Mouse (Mus musculus) hindbrain, embryonic 16.5 days (tissue): Measurements from ENCODE around the gene Gm20219. TPM values are rescaled to one million over a fixed set of nuclear protein-coding genes. Genes with fewer than 3 reads are reported as not detected.

Experiments used
- ATAC-seq: fragments of 200-750 bp; cut with Nextera tagmentation; 2 replicates; pipeline ENCODE4 v1.8.0; 2017; ENCODE audit warnings: moderate TSS enrichment, moderate library complexity
- H3K27ac ChIP-seq: fragments of 300-500 bp; sonication (generic); 2 replicates; pipeline ENCODE4 v1.5.1; 2014; ENCODE audit warnings: low read depth, mild to moderate bottlenecking, control low read depth, low read length, moderate library complexity
- H3K27me3 ChIP-seq: fragments of 300-500 bp; sonication (generic); replicated peaks from 2 replicates; pipeline ENCODE4 v1.6.1; 2014; ENCODE audit warnings: low read length; ENCODE audit not compliant: control insufficient read depth, insufficient read depth
- H3K36me3 ChIP-seq: fragments of 300-500 bp; sonication (generic); 2 replicates; pipeline ENCODE4 v1.6.1; 2014; ENCODE audit warnings: mild to moderate bottlenecking, low read length, moderate library complexity, mixed read lengths; ENCODE audit not compliant: control insufficient read depth, insufficient read depth
- H3K4me1 ChIP-seq: fragments of 300-500 bp; sonication (generic); 2 replicates; pipeline ENCODE4 v1.6.1; 2014; ENCODE audit warnings: low read depth, low read length; ENCODE audit not compliant: control insufficient read depth, insufficient read depth
- H3K4me2 ChIP-seq: fragments of 300-500 bp; sonication (generic); 2 replicates; pipeline ENCODE4 v1.6.1; 2014; ENCODE audit warnings: mild to moderate bottlenecking, low read length, control low read depth, moderate library complexity
- H3K4me3 ChIP-seq: fragments of 300-500 bp; sonication (generic); 2 replicates; pipeline ENCODE4 v1.5.1; 2014; ENCODE audit warnings: mild to moderate bottlenecking, low read length, control low read depth, moderate library complexity
- H3K9ac ChIP-seq: fragments of 300-500 bp; sonication (generic); 2 replicates; pipeline ENCODE4 v1.6.1; 2014; ENCODE audit warnings: low read depth, mild to moderate bottlenecking, control low read depth, low read length, moderate library complexity
- H3K9me3 ChIP-seq: fragments of 300-500 bp; sonication (generic); 2 replicates; pipeline ENCODE4 v1.6.1; 2014; ENCODE audit warnings: mild to moderate bottlenecking, low read length, moderate library complexity; ENCODE audit not compliant: control insufficient read depth
- WGBS: fragments of 180-500 bp; shearing (Covaris S2); extraction: QIAGEN DNeasy Blood & Tissue Kit; methylation state at CpG from one replicate; pipeline ENCODE4 v1.1.7; 2014; 5-methylcytosine and 5-hydroxymethylcytosine counted together
- polyA plus RNA-seq: library from polyadenylated mRNA; unstranded; fragments of >200 nt; fragmentation: Nextera tagmentation; extraction: Ambion mirVana; gene quantifications from 2 replicates; pipeline ENCODE4 v1.2.1, GENCODE M21; 2015

Gene Gm20219
- polyA plus RNA-seq, 1 experiment from 2014 or later, result 0.95 TPM

GRCm38 (mm10) chr17:56536874-56537273 lies 17.3 kb downstream of the Gm20219 start:
- H3K4me3 ChIP-seq, result no peak overlapping the region
- H3K4me1 ChIP-seq, result peaks cover 10% of the 10 kb centered on the region
- no peak overlapping the region for H3K4me2 ChIP-seq
- no peaks in the 10 kb centered on the region for H3K9me3 ChIP-seq
- peak overlapping the region; percentile 58 for H3K27ac ChIP-seq
- ATAC-seq, result peak; percentile 57
- H3K27me3 ChIP-seq, result no peaks in the 10 kb centered on the region
- 28% methylated on average over 3 of the region's 3 CpGs for WGBS
- H3K9ac ChIP-seq, result no peak overlapping the region
- H3K36me3 ChIP-seq, result no peaks in the 10 kb centered on the region

GRCm38 (mm10) chr17:56536192-56536591 lies 18.0 kb downstream of the Gm20219 start:
- Histone ChIP-seq H3K36me3 (no peaks in the 10 kb centered on the region), H3K27me3 (no peaks in the 10 kb centered on the region), H3K27ac (peak overlapping the region; percentile 76), H3K4me1 (peaks cover 10% of the 10 kb centered on the region), H3K4me2 (no peak overlapping the region), H3K9ac (no peak overlapping the region; the same call in 1 of the 2 replicates), H3K4me3 (no peak overlapping the region), H3K9me3 (no peaks in the 10 kb centered on the region)
- WGBS, result 28% methylated on average over 14 of the region's 14 CpGs
- ATAC-seq, result peak; percentile 70; the same call in 1 of the 2 replicates

- H3K9ac ChIP-seq, result no peak overlapping the region
- no peak for ATAC-seq
- no peak overlapping the region for H3K4me3 ChIP-seq
- H3K4me2 ChIP-seq, result no peak overlapping the region
- no peaks in the 10 kb centered on the region for H3K9me3 ChIP-seq
- no peaks in the 10 kb centered on the region for H3K4me1 ChIP-seq
- H3K36me3 ChIP-seq, result no peaks in the 10 kb centered on the region
- WGBS, result 83% methylated on average over 4 of the region's 4 CpGs
- H3K27me3 ChIP-seq, result no peaks in the 10 kb centered on the region
- no peak overlapping the region for H3K27ac ChIP-seq
Measured at GRCm38 (mm10) chr17:56524943-56525342, 29.2 kb downstream of the Gm20219 start.

- no peak for ATAC-seq
- Histone ChIP-seq H3K27me3 (no peaks in the 10 kb centered on the region), H3K36me3 (no peaks in the 10 kb centered on the region), H3K27ac (no peak overlapping the region), H3K9ac (no peak overlapping the region), H3K4me2 (no peak overlapping the region), H3K4me3 (no peak overlapping the region), H3K9me3 (no peaks in the 10 kb centered on the region), H3K4me1 (no peaks in the 10 kb centered on the region)
- 47% methylated on average over 1 of the region's 1 CpGs for WGBS
Measured at GRCm38 (mm10) chr17:56522744-56523143, 31.4 kb downstream of the Gm20219 start.

- peaks cover 16% of the 10 kb centered on the region for H3K4me1 ChIP-seq
- no peak overlapping the region for H3K4me3 ChIP-seq
- WGBS, result 7% methylated on average over 13 of the region's 13 CpGs
- H3K36me3 ChIP-seq, result no peaks in the 10 kb centered on the region
- H3K9ac ChIP-seq, result peak overlapping the region; percentile 41
- H3K27me3 ChIP-seq, result peaks cover 17% of the 10 kb centered on the region
- H3K4me2 ChIP-seq, result peak overlapping the region; percentile 32
- H3K9me3 ChIP-seq, result no peaks in the 10 kb centered on the region; the same call in 1 of the 2 replicates
- H3K27ac ChIP-seq, result peak overlapping the region; percentile 51
- peak; percentile 73 for ATAC-seq
Measured at GRCm38 (mm10) chr17:56515690-56516410, 38.3 kb downstream of the Gm20219 start.

GRCm38 (mm10) chr17:56514916-56515315 lies 39.3 kb downstream of the Gm20219 start:
- Histone ChIP-seq H3K4me1 (peaks cover 24% of the 10 kb centered on the region), H3K4me2 (no peak overlapping the region), H3K9me3 (no peaks in the 10 kb centered on the region; the same call in 1 of the 2 replicates), H3K36me3 (no peaks in the 10 kb centered on the region), H3K27ac (no peak overlapping the region), H3K27me3 (peaks cover 24% of the 10 kb centered on the region), H3K4me3 (no peak overlapping the region), H3K9ac (no peak overlapping the region)
- no peak for ATAC-seq
- WGBS, result 46% methylated on average over 12 of the region's 12 CpGs

- ATAC-seq, result no peak
- H3K4me2 ChIP-seq, result no peak overlapping the region
- peaks cover 28% of the 10 kb centered on the region for H3K4me1 ChIP-seq
- no peak overlapping the region for H3K9ac ChIP-seq
- no peak overlapping the region for H3K4me3 ChIP-seq
- no peaks in the 10 kb centered on the region; the same call in 1 of the 2 replicates for H3K9me3 ChIP-seq
- no peaks in the 10 kb centered on the region for H3K36me3 ChIP-seq
- H3K27me3 ChIP-seq, result peaks cover 24% of the 10 kb centered on the region
- H3K27ac ChIP-seq, result no peak overlapping the region
Measured at GRCm38 (mm10) chr17:56514330-56514729, 39.9 kb downstream of the Gm20219 start.

GRCm38 (mm10) chr17:56512310-56512709 lies 41.9 kb downstream of the Gm20219 start, which contains the start of gene Znrf4:
Znrf4 (minus strand) TSS chr17:56512431.
- Histone ChIP-seq H3K27me3 (peaks cover 24% of the 10 kb centered on the region), H3K4me2 (peak within 1 kb of the TSS; percentile 49), H3K4me1 (peaks cover 28% of the 10 kb centered on the region), H3K4me3 (peak within 1 kb of the TSS; percentile 29), H3K9me3 (no peaks in the 10 kb centered on the region; the same call in 1 of the 2 replicates), H3K27ac (no peak within 1 kb of the TSS), H3K9ac (peak within 1 kb of the TSS; percentile 33), H3K36me3 (no peaks in the 10 kb centered on the region)
- no peak for ATAC-seq
- 70% methylated on average over 22 of the region's 22 CpGs for WGBS

- H3K4me1 ChIP-seq, result peaks cover 31% of the 10 kb centered on the region
- peaks cover 24% of the 10 kb centered on the region for H3K27me3 ChIP-seq
- no peaks in the 10 kb centered on the region; the same call in 1 of the 2 replicates for H3K9me3 ChIP-seq
- no peak overlapping the region for H3K27ac ChIP-seq
- 23% methylated on average over 29 of the region's 29 CpGs for WGBS
- H3K4me2 ChIP-seq, result peak overlapping the region; percentile 49
- H3K4me3 ChIP-seq, result peak overlapping the region; percentile 29
- no peaks in the 10 kb centered on the region for H3K36me3 ChIP-seq
- ATAC-seq, result no peak
- H3K9ac ChIP-seq, result peak overlapping the region; percentile 33
Measured at GRCm38 (mm10) chr17:56511707-56512090, 42.5 kb downstream of the Gm20219 start.
